Mouse (Mus musculus) gastrocnemius, postnatal 10 days (tissue): ENCODE data around the gene Mttp. TPM values are rescaled to one million over a fixed set of nuclear protein-coding genes. Genes with fewer than 3 reads are reported as not detected.

ENCODE experiments used
- DNase-seq: peaks from one replicate; pipeline ENCODE4 v3.0.0; 2021; ENCODE audit warnings: mixed read lengths
- total RNA-seq, 2 experiments: library from RNA; stranded (reverse); gene quantifications; 2 replicates each; pipeline ENCODE4 v1.2.3; 2021

Mttp gene
- total RNA-seq, 2 experiments from 2014 or later, result 3.6 to 3.7 TPM

DNA sequence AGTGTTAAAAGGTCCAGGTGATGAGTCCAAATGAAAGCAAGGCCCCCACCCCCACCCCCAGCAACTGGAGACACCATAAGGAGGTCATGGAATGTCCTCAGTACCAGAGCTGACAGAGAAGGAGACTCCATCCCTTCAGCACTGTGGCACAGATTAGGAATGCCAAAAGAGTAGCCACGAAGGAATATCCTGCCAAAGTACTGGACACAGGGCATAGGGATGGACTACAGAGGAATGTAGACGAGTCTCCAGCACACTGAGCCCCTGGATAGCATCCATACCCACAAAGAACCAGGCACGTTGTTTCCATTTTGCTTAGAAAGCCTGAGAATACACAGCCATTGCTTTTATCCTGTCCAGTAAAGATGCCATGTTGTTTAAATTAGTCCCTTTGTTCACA is 93.3 kb downstream of the Mttp start:
- DNase-seq, result no peak

DNA sequence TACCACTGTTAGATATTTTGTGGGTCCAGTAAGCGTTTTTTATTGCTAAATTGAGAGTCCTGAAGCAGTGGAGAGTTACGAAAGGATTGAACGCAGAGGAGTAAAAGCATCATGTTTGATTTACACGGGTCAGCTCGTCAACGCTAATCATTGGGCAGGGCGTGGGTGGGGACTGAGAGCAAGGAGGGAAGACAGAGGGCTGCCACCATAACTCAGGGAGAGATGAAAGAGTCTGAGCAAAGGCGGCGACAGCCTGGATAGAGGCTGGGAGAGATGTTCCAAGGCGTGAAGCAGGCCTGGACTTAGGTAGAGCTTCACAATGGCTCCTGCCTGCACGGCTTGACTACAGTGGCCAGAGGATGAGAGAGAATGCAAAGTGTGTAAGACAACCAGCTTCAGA is 94.0 kb downstream of the Mttp start:
- no peak for DNase-seq

- DNase-seq, result no peak
Observed at GRCm38 (mm10) chr3:138049555-138049954, 95.2 kb downstream of the Mttp start.

DNA sequence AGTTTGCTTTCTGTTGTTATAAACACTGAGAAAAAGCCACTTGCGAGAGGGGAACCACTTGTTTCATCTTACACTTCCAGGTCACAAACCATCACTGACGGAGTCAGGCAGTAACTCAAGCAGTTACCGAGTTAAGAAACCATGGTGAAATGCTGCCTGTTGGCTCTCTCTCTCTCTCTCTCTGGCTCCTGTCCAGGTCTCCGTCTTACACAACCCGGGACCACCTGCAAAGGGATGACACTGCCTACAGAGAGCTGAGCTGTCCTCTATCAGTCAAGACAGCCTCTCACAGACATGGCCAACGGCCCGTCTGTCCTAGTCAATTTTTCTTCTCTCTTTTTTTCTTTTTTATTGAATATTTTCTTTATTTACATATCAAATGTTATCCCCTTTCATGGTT is 101.5 kb downstream of the Mttp start:
- DNase-seq, result no peak

DNA sequence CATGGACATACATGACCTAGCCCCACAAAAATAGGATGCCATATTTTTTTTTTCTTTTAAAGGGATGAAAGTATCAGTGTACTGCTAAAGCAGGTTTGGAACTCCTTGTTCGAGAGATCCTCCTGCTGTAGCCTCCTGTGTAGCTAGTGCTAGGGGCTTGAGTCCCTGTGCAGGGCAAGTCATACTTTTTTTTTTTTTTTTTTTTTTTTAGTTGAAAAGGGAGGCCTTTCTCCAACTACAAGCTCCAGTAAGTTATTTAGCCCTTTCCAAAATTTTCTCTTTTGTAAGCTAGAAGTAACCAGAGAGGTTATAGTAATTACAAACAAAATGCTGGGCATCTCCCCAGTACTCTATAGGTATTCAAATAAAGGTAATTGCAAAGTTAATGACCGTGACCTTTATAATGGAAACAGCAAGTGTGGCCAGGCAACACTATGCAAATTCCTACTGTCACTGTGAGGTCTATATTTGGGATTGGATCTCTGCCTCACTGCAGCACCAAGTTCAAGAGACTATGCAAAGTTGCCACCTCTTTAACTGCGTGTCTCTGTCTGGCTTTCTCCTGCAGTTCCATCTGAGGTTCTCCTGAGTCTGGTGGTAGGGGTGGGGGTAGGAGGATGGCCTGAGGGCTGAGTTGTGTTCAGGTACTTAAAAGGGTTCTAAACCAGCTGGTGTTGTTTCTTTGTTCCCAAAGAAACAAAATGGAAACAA is 103.0 kb downstream of the Mttp start:
- DNase-seq, result no peak

DNA sequence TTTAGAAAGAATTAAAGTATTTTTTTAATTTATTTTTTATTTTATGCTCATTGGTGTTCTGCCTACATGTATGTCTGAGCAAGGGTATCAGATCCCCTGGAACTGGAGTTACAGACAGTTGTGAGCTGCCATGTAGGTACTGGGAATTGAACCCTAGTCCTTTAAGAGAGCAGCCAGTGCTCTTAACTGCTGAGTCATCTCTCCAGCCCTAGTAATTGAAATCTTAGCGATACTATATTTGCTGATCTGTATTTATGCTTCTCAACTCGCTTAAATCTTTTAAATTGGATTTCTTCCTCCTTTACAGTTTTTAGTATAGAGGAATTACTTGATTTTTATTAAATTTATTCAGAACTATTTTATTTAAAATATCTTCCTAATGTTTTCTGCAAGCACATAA is 103.8 kb downstream of the Mttp start:
- DNase-seq, result no peak

Other genes starting within 250 kb of the Mttp start
- gene Lamtor3, start 226.5 kb downstream of the Mttp start, total RNA-seq, result 10 to 100 TPM; 56.8 to 58.3 TPM
- 1 to 10 TPM in 1 of 2 experiments, under 1 TPM in 1; 0.89 to 2.0 TPM for gene Dapp1, start 163.4 kb downstream of the Mttp start, total RNA-seq
- 100 to 1,000 TPM; 191 to 209 TPM for gene 1110002E22Rik, start 79.9 kb downstream of the Mttp start, total RNA-seq
- gene Gm5105, start 77.6 kb downstream of the Mttp start, total RNA-seq, result 1 to 10 TPM; 2.0 to 2.5 TPM
- 1 to 10 TPM; 4.2 to 4.5 TPM for gene Trmt10a, start 1.5 kb downstream of the Mttp start, total RNA-seq
- not detected for gene 4930579F01Rik, start 48.9 kb upstream of the Mttp start, total RNA-seq
- gene Adh7, start 72.8 kb upstream of the Mttp start, total RNA-seq, result under 1 TPM; 0.20 to 0.28 TPM
- gene Adh1, start 116.0 kb upstream of the Mttp start, total RNA-seq, result 10 to 100 TPM; 24.6 to 58.4 TPM
- not detected for gene Adh6a, start 168.3 kb upstream of the Mttp start, total RNA-seq
- gene Adh6b, start 196.8 kb upstream of the Mttp start, total RNA-seq, result under 1 TPM in 1 of 2 experiments, not detected in 1; 0.35 TPM